Mouse (Mus musculus): ENCODE data around the gene Ppp3ca. TPM values are rescaled to one million over a fixed set of nuclear protein-coding genes. Genes with fewer than 3 reads are reported as not detected.

Ppp3ca gene
- total RNA-seq, 2 experiments from 2014 or later, result 725 to 756 TPM

GRCm38 (mm10) chr3:136830687-136831220 lies 160.8 kb downstream of the Ppp3ca start:
- no peak for DNase-seq (ENCODE audit: low spot score in 2 of 2)
- intact Hi-C loops (cut with DNase I), result loop anchor here (5.0 kb wide), 1 partner anchor 158 kb away; the partner anchor contains the start of gene Ppp3ca

DNA sequence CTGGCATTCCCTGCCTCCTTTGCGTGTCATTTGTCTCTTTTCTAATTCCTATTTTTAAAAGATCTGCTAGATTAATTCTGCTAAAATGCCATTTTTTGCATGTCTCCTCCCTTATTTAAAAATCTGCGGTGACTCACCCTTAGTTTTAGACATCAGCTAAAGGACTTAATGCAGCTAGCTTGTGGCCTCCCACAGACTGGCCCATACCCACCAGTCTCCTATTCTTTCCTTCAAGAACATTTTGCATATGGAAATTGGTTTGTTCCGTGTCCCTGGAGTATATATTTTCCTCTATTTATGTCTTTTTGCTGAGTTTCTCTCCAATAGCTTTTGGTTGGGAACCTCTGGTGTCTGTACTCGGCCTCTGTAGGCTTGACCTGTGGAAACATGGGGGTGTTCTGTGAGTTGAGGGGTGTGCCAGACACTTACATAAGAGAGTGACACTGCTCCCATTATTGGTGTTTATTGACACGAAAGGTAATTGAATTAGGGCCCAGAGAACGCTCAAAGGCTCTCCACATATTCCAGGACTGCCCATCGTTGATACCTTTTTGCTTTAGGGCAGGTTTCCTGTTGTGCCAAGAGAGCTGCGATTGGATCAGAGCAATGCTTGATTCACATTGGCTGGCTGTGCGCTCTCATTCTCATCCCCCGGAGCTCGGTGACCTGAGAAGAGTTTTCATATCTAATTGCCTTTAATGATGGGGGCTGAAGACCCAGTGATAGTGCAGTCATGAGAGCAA lies 163.2 kb downstream of the Ppp3ca start:
- DNase-seq (ENCODE audit: low spot score in 2 of 2), result no peak
- intact Hi-C loops (cut with DNase I), result loop anchor here (5.0 kb wide), 1 partner anchor 161 kb away; the partner anchor contains the start of gene Ppp3ca

DNA sequence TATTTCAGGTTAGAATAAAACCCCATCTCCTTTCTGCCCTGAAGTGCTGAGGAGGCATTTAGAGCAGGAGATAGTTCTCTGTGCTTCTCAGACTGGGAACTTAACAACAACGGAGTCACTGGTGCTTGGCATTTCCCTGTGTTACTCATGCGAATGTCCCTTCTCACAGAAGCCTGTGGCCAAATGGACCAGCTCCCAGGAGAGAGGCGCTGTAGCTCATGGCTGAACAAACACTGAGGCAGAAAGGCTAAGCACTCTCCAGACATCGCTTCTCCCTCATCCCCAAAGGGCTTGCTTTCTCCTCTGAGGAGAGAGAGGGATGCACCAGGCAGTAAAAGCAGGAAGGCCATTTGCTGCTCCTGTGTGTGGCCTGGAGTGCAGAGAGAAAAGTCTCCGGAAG lies 164.0 kb downstream of the Ppp3ca start:
- peak in 1 of 2 experiments; percentile 31 for DNase-seq (ENCODE audit: low spot score in 2 of 2)
- intact Hi-C loops (cut with DNase I), result loop anchor here (5.0 kb wide), 1 partner anchor 162 kb away; the partner anchor contains the start of gene Ppp3ca

DNA sequence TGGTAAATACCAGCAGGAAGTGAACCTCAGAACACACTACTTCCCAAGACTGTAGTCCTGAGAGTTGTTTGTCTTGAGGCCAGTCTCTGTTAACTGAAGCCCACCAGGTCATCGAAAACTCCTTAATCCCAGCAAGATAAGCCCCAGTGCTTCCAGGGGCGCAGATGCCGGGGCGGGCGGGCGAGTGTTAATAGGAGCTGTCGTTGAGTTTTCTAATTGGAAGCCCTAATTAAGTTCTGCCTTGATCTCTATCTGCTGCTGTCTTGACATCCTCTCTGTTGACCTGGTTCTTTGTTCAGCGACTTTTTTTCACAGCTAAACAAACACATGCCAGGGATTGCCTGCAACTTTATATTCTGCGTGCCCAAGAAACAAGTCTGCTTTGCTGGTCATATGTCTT lies 165.9 kb downstream of the Ppp3ca start:
- intact Hi-C loops (cut with DNase I), result no loop called here
- no peak for DNase-seq (ENCODE audit: low spot score in 2 of 2)

GRCm38 (mm10) chr3:136836319-136837193 lies 166.6 kb downstream of the Ppp3ca start:
- intact Hi-C loops (cut with DNase I), result no loop called here
- no peak for DNase-seq (ENCODE audit: low spot score in 2 of 2)

DNA sequence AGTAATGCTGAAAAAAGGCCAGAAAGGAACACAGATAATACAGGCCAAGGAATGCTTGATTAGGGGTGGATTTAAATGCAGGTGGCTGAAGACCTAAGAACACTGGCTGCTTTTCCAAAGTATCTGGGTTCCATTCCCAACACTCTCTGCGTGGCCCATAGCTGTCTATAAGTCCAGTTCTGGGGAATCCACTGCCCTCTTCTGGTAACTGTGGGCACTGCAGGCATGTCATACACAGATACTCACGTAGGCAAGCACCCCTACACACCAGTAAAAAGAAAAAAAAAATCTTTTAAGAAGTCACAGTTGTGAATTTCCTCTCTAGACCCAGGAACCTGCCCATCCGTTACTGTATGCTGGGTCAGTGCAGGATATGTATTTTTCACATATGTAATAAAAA lies 167.7 kb downstream of the Ppp3ca start:
- intact Hi-C loops (cut with DNase I), result no loop called here

GRCm38 (mm10) chr3:136841282-136841681 lies 171.4 kb downstream of the Ppp3ca start:
- intact Hi-C loops (cut with DNase I), result no loop called here
- DNase-seq (ENCODE audit: low spot score in 2 of 2), result no peak

More for the DNA sequence above, 167.7 kb downstream of the Ppp3ca start:
- DNase-seq (ENCODE audit: low spot score in 2 of 2), result peak; percentile 58 to 67

GRCm38 (mm10) chr3:136842384-136842783 lies 172.5 kb downstream of the Ppp3ca start:
- DNase-seq (ENCODE audit: low spot score in 2 of 2), result peak in 1 of 2 experiments; percentile 66
- intact Hi-C loops (cut with DNase I), result no loop called here

GRCm38 (mm10) chr3:136843811-136844491 lies 174.0 kb downstream of the Ppp3ca start:
- intact Hi-C loops (cut with DNase I), result no loop called here
- DNase-seq (ENCODE audit: low spot score in 2 of 2), result no peak

DNA sequence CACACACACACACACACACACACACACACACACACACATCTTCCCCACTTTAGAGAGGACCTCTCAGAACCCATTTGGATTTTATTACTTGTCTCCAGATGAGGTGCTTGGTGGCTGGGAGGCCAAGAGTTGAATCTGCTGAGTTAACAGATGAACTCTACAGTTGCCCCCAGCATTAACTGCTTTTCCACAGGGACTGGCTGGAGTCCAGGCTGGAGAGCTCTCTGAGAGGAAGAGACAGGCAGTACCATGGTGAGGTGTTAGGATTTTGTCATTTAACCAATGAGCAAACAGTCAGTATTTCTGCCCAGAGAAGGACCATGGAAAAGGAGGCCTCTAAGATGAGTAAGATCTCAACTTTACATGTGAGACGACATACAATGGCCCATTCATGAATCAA lies 179.1 kb downstream of the Ppp3ca start:
- intact Hi-C loops (cut with DNase I), result no loop called here
- no peak for DNase-seq (ENCODE audit: low spot score in 2 of 2)

GRCm38 (mm10) chr3:136852921-136853320 lies 183.0 kb downstream of the Ppp3ca start:
- intact Hi-C loops (cut with DNase I), result no loop called here
- peak in 1 of 2 experiments; percentile 52 for DNase-seq (ENCODE audit: low spot score in 2 of 2)

DNA sequence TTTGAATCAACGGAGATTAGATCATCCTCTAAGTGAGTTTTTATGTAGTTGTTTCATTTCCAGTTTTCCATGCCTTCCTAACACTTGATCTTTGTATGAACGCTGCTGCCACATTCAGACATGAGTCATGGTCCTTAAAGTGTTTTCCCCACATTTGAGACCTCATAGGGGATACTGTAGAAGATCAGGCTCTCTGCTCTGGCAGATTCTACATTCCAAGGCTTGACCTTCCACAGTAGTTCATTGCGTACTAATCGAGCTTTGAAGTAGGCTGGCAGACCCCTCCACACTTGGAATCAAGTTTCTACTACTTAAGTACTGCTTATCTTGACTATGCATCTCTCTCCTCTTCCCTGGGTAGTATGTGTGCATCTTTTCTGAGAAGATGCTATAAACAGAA lies 183.7 kb downstream of the Ppp3ca start:
- intact Hi-C loops (cut with DNase I), result no loop called here
- DNase-seq (ENCODE audit: low spot score in 2 of 2), result no peak

- no peak for DNase-seq (ENCODE audit: low spot score in 2 of 2)
- intact Hi-C loops (cut with DNase I), result no loop called here
These were observed 186.1 kb downstream of the Ppp3ca start for GRCm38 (mm10) chr3:136855996-136856395.

GRCm38 (mm10) chr3:136862051-136862837 lies 192.3 kb downstream of the Ppp3ca start:
- DNase-seq (ENCODE audit: low spot score in 2 of 2), result no peak
- intact Hi-C loops (cut with DNase I), result no loop called here

DNA sequence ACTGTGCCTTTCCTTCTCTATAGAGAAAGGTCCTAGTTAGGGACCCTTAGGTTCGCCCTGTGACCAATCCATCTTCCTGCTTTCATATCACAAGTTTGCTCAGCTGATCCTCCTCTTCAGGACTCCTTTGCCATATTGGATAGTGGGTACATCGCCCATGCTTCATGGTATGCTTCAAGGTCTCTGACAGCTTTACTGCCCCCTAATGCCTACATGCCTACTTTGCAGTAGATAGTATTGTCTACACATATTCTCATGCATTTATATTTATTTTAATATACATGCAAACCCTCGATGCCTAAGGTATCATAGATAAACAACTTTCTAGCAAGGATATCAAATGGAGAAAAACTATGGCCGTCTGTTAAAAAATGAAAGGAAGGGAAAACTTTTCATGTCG lies 193.2 kb downstream of the Ppp3ca start:
- intact Hi-C loops (cut with DNase I), result no loop called here
- no peak for DNase-seq (ENCODE audit: low spot score in 2 of 2)

DNA sequence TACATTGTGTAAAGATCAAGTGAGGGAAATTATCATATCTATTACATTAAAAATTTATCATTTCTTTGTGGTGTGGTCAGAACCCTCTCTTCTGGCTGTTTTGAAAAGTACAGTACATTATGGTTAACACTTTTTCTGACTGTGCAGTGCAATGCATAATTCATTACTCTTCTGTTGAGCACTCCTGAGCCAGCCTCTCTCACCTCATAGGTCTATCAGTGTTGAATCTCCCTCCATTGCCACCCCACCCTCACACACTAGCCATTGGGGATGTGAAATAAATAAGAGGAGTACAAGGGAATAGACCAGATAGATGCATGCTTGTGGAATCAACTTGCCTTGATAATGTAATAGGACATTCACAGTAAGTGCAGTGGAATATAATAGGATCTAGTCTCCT lies 194.4 kb downstream of the Ppp3ca start:
- DNase-seq (ENCODE audit: low spot score in 2 of 2), result no peak
- intact Hi-C loops (cut with DNase I), result no loop called here

- no peak for DNase-seq (ENCODE audit: low spot score in 2 of 2)
- intact Hi-C loops (cut with DNase I), result no loop called here
These were observed 195.4 kb downstream of the Ppp3ca start for GRCm38 (mm10) chr3:136865176-136865859.

GRCm38 (mm10) chr3:136866095-136866494 lies 196.2 kb downstream of the Ppp3ca start:
- intact Hi-C loops (cut with DNase I), result no loop called here
- DNase-seq (ENCODE audit: low spot score in 2 of 2), result no peak
